Mouse (Mus musculus): ENCODE measurements around the gene Il2. TPM values are rescaled to one million over a fixed set of nuclear protein-coding genes. Genes with fewer than 3 reads are reported as not detected.

The Il2 gene
- polyA plus RNA-seq, 1 experiment from 2014 or later, result 0.29 TPM

DNA sequence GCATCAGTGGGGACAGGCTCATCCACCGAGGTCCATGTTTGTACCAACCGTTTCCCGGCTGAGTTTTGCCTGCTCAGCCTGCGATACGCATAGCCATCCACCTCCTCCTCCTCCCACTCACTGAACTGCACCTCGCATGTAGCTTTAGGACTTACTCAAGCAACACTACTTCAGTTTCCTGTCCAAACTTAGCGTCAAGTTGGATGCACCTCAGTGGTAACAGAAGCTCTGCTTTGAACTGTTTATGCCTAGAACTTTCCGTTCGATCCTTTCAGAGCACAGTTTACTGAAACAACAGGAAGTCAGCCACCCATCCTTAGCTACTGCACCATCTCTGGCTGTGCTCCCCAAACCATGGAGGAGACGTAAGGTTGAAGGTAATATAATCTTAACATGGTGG, 26.5 kb upstream of the Il2 start:
- no peak overlapping the region for H3K27ac ChIP-seq (ENCODE audit: low read depth, low read length)
- 82% methylated on average over 10 of the region's 10 CpGs for WGBS (ENCODE audit: insufficient replicate concordance)
- no peaks in the 10 kb centered on the region for H3K9me3 ChIP-seq (replicated peaks; ENCODE audit: control insufficient read depth, low read length)
- H3K4me1 ChIP-seq (ENCODE audit: control insufficient read depth, insufficient read depth, low read length), result peaks cover 8% of the 10 kb centered on the region; the same call in 1 of the 2 replicates
- no peaks in the 10 kb centered on the region for H3K36me3 ChIP-seq (ENCODE audit: control insufficient read depth, insufficient read depth, low read length)
- no peak overlapping the region for H3K4me2 ChIP-seq
- no peak overlapping the region for H3K4me3 ChIP-seq (ENCODE audit: low read depth, low read length)
- H3K27me3 ChIP-seq (ENCODE audit: control insufficient read depth, insufficient read depth, low read length), result no peaks in the 10 kb centered on the region
- no peak for ATAC-seq (replicated peaks; ENCODE audit: insufficient number of reproducible peaks, low FRiP score, low TSS enrichment)
- no peak overlapping the region for H3K9ac ChIP-seq (ENCODE audit: low read depth, low read length)

DNA sequence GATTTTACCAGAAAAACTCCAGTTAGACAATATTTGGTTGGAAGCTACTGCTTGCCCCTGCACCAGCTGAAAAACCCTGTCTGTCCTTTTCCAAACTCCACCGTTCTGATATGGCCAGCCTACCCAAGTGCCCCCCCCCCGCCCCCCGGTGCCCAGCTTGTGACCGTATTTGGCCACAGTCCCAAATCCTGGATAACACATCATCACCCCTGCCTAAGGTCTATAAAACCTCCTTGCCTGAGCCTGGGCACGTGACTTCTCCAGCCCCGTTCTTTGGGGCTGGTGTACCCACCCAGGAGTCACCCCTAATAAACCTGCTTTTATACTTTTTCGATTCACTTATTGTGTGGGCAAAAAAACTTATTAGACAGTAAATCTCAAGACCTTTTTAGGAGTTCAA, 21.1 kb upstream of the Il2 start:
- Histone ChIP-seq H3K27ac (ENCODE audit: low read depth, low read length) (no peak overlapping the region), H3K9ac (ENCODE audit: low read depth, low read length) (no peak overlapping the region), H3K4me2 (peak overlapping the region; percentile 24; the same call in 1 of the 2 replicates), H3K27me3 (ENCODE audit: control insufficient read depth, insufficient read depth, low read length) (no peaks in the 10 kb centered on the region), H3K36me3 (ENCODE audit: control insufficient read depth, insufficient read depth, low read length) (no peaks in the 10 kb centered on the region), H3K9me3 (replicated peaks; ENCODE audit: control insufficient read depth, low read length) (no peaks in the 10 kb centered on the region), H3K4me1 (ENCODE audit: control insufficient read depth, insufficient read depth, low read length) (peaks cover 3% of the 10 kb centered on the region), H3K4me3 (ENCODE audit: low read depth, low read length) (no peak overlapping the region)
- WGBS (ENCODE audit: insufficient replicate concordance), result 70% methylated on average over 7 of the region's 7 CpGs
- ATAC-seq (replicated peaks; ENCODE audit: insufficient number of reproducible peaks, low FRiP score, low TSS enrichment), result no peak

DNA sequence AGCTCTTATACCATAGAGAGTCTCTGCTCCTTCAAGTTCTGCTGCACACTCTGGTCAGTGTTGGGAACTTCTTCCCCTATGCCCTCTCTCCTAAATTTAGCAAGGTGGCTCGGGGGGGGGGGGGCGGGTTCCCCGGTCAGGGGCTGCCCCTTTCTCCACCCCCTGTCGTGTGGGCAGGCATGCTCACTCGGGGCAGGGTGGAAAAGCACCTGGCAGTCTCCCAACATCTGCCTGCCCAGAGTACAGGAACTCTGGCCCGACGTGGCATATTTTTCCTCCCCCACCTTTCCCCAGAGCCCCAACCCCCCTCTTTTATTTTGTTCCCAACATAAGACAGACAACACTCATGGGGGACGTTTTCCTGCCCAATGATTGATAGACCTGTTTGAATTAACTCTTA, 20.6 kb upstream of the Il2 start:
- WGBS (ENCODE audit: insufficient replicate concordance), result 27% methylated on average over 8 of the region's 8 CpGs
- no peaks in the 10 kb centered on the region for H3K9me3 ChIP-seq (replicated peaks; ENCODE audit: control insufficient read depth, low read length)
- H3K4me2 ChIP-seq, result peak overlapping the region; percentile 24; the same call in 1 of the 2 replicates
- no peak overlapping the region for H3K27ac ChIP-seq (ENCODE audit: low read depth, low read length)
- no peak overlapping the region for H3K4me3 ChIP-seq (ENCODE audit: low read depth, low read length)
- no peak overlapping the region for H3K9ac ChIP-seq (ENCODE audit: low read depth, low read length)
- ATAC-seq (replicated peaks; ENCODE audit: insufficient number of reproducible peaks, low FRiP score, low TSS enrichment), result no peak
- H3K27me3 ChIP-seq (ENCODE audit: control insufficient read depth, insufficient read depth, low read length), result no peaks in the 10 kb centered on the region
- H3K4me1 ChIP-seq (ENCODE audit: control insufficient read depth, insufficient read depth, low read length), result peaks cover 3% of the 10 kb centered on the region
- no peaks in the 10 kb centered on the region for H3K36me3 ChIP-seq (ENCODE audit: control insufficient read depth, insufficient read depth, low read length)

DNA sequence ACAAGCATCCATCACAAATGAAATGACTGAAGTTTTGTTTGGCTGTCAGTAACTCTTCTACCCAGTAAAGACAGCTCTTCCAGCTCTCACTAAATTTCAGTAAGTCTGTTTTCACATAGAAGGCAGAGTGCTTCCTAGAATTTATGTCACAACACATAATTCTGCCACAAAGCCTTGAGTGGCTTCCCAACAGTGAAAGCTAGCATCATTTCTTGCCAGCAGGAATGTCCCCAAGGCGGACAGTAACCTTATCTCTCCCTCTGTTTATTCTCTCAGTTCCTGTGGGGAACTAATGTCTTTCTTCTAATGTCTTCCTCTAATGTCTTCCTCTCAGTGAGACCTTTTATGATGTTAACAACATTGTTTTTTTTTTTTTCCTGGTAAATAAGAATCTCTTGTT, 19.2 kb upstream of the Il2 start:
- Histone ChIP-seq H3K4me3 (ENCODE audit: low read depth, low read length) (no peak overlapping the region), H3K9me3 (replicated peaks; ENCODE audit: control insufficient read depth, low read length) (no peaks in the 10 kb centered on the region), H3K4me2 (no peak overlapping the region), H3K36me3 (ENCODE audit: control insufficient read depth, insufficient read depth, low read length) (no peaks in the 10 kb centered on the region), H3K9ac (ENCODE audit: low read depth, low read length) (no peak overlapping the region), H3K27me3 (ENCODE audit: control insufficient read depth, insufficient read depth, low read length) (no peaks in the 10 kb centered on the region), H3K27ac (ENCODE audit: low read depth, low read length) (no peak overlapping the region), H3K4me1 (ENCODE audit: control insufficient read depth, insufficient read depth, low read length) (peaks cover 3% of the 10 kb centered on the region)
- WGBS (ENCODE audit: insufficient replicate concordance), result 50% methylated on average over 1 of the region's 1 CpGs
- ATAC-seq (replicated peaks; ENCODE audit: insufficient number of reproducible peaks, low FRiP score, low TSS enrichment), result no peak

DNA sequence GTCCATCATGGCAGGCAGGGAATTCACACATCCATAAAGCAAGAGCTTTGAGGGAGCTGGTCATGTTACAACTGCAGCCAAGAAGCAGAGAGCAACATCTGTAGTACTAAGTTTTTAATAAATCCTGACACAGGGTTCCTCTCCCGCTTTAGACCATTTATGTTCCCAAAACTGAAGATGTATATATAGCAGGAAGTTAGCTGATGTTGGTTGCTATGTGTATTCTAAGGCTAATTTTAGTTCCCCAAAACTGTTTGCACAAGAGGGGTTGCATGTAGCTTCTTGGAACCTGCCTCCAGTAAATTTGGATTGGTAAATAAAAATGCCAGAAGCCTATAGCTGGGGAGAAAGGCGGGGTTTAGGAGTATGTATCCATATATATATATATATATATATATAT, 16.1 kb upstream of the Il2 start:
- H3K9me3 ChIP-seq (replicated peaks; ENCODE audit: control insufficient read depth, low read length), result no peaks in the 10 kb centered on the region
- WGBS (ENCODE audit: insufficient replicate concordance), result 74% methylated on average over 2 of the region's 2 CpGs
- H3K9ac ChIP-seq (ENCODE audit: low read depth, low read length), result no peak overlapping the region
- H3K4me3 ChIP-seq (ENCODE audit: low read depth, low read length), result no peak overlapping the region
- no peak overlapping the region for H3K27ac ChIP-seq (ENCODE audit: low read depth, low read length)
- H3K27me3 ChIP-seq (ENCODE audit: control insufficient read depth, insufficient read depth, low read length), result no peaks in the 10 kb centered on the region
- no peaks in the 10 kb centered on the region for H3K36me3 ChIP-seq (ENCODE audit: control insufficient read depth, insufficient read depth, low read length)
- peaks cover under 1% of the 10 kb centered on the region for H3K4me1 ChIP-seq (ENCODE audit: control insufficient read depth, insufficient read depth, low read length)
- ATAC-seq (replicated peaks; ENCODE audit: insufficient number of reproducible peaks, low FRiP score, low TSS enrichment), result no peak
- H3K4me2 ChIP-seq, result no peak overlapping the region

DNA sequence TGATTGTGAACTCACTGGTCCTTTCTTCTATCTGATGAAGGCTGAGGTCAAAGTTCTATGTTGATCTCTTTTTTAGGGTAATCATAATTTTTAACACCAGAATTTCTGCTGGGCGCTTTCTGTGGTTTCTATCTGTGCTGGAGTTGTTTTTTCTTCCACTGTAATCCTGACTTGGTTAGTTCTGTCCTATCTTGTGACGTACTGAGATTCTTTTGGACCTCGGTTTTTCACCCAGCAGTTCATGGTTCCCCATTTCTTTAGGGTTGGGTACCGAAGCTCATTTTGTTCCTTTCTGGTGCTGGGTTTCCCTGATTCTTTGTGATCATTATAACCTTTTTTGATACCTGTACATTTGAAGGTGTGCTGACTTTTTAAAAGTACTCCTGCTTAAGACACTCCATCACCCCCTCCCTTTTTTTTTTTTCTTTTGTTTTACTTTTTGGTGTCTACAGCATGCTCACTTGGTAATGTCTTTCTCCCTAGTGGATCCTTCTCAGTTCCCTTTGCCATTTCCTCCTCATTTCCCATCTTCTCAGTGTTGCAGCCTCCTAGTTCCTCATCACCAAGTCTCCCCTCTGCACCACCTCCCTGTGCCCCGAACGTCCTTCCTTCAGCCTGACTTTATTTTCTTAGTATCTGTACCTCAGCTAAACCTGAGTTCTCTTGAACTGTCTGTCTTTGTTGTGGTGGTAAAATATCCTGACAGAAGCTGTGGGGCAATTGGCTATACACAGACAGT, 14.6 kb upstream of the Il2 start:
- no peak for ATAC-seq (replicated peaks; ENCODE audit: insufficient number of reproducible peaks, low FRiP score, low TSS enrichment)
- no peak overlapping the region for H3K4me2 ChIP-seq
- H3K27ac ChIP-seq (ENCODE audit: low read depth, low read length), result no peak overlapping the region
- H3K27me3 ChIP-seq (ENCODE audit: control insufficient read depth, insufficient read depth, low read length), result no peaks in the 10 kb centered on the region
- H3K36me3 ChIP-seq (ENCODE audit: control insufficient read depth, insufficient read depth, low read length), result no peaks in the 10 kb centered on the region
- WGBS (ENCODE audit: insufficient replicate concordance), result 83% methylated on average over 6 of the region's 6 CpGs
- H3K9me3 ChIP-seq (replicated peaks; ENCODE audit: control insufficient read depth, low read length), result no peaks in the 10 kb centered on the region
- H3K4me3 ChIP-seq (ENCODE audit: low read depth, low read length), result no peak overlapping the region
- H3K9ac ChIP-seq (ENCODE audit: low read depth, low read length), result no peak overlapping the region
- H3K4me1 ChIP-seq (ENCODE audit: control insufficient read depth, insufficient read depth, low read length), result no peaks in the 10 kb centered on the region

DNA sequence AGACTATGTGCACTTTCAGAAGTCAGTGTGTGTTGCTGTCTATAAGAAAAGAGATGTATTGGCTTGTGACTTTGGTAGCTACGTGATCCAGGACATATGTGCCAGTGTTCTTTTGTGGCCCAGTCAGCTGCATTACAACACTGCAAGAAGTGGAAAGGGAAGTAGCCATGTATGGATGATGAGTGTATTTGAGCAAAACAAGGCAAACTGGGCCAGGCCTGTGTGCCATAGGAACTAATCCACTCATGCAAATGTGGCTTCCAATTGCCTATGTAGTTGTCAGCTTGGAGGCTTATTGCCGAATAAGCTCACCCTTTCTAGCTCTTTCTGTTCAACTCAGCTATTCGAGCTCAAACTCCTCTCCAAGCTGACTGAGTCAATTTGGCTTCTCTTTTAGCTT, 13.4 kb upstream of the Il2 start:
- 76% methylated on average over 3 of the region's 3 CpGs for WGBS (ENCODE audit: insufficient replicate concordance)
- Histone ChIP-seq H3K27ac (ENCODE audit: low read depth, low read length) (no peak overlapping the region), H3K27me3 (ENCODE audit: control insufficient read depth, insufficient read depth, low read length) (no peaks in the 10 kb centered on the region), H3K36me3 (ENCODE audit: control insufficient read depth, insufficient read depth, low read length) (no peaks in the 10 kb centered on the region), H3K9ac (ENCODE audit: low read depth, low read length) (no peak overlapping the region), H3K4me1 (ENCODE audit: control insufficient read depth, insufficient read depth, low read length) (no peaks in the 10 kb centered on the region), H3K9me3 (replicated peaks; ENCODE audit: control insufficient read depth, low read length) (no peaks in the 10 kb centered on the region), H3K4me2 (no peak overlapping the region), H3K4me3 (ENCODE audit: low read depth, low read length) (no peak overlapping the region)
- ATAC-seq (replicated peaks; ENCODE audit: insufficient number of reproducible peaks, low FRiP score, low TSS enrichment), result no peak

DNA sequence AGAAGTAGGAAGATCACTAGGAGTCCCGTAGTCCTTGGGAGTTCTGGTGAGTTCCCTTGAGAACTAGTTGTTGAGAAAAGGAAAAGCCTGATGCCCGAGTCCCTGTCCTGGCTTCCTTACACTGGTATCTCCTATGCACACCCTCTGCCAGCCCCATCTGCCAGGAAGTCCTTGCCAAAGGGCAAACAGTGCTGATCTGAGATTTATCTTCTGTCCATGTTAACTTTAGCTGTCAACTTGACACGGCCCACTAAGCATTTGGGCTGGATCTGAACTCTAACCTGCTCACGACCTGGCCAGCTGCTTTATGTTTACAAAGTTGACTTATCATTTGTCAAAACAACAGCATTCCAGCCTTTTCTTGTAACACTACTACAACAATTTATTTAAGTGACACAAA, 11.5 kb upstream of the Il2 start:
- H3K27ac ChIP-seq (ENCODE audit: low read depth, low read length), result no peak overlapping the region
- no peaks in the 10 kb centered on the region for H3K36me3 ChIP-seq (ENCODE audit: control insufficient read depth, insufficient read depth, low read length)
- H3K4me1 ChIP-seq (ENCODE audit: control insufficient read depth, insufficient read depth, low read length), result no peaks in the 10 kb centered on the region
- no peaks in the 10 kb centered on the region for H3K9me3 ChIP-seq (replicated peaks; ENCODE audit: control insufficient read depth, low read length)
- WGBS (ENCODE audit: insufficient replicate concordance), result 45% methylated on average over 4 of the region's 4 CpGs
- H3K27me3 ChIP-seq (ENCODE audit: control insufficient read depth, insufficient read depth, low read length), result no peaks in the 10 kb centered on the region
- H3K4me3 ChIP-seq (ENCODE audit: low read depth, low read length), result no peak overlapping the region
- no peak overlapping the region for H3K9ac ChIP-seq (ENCODE audit: low read depth, low read length)
- no peak overlapping the region for H3K4me2 ChIP-seq
- no peak for ATAC-seq (replicated peaks; ENCODE audit: insufficient number of reproducible peaks, low FRiP score, low TSS enrichment)

DNA sequence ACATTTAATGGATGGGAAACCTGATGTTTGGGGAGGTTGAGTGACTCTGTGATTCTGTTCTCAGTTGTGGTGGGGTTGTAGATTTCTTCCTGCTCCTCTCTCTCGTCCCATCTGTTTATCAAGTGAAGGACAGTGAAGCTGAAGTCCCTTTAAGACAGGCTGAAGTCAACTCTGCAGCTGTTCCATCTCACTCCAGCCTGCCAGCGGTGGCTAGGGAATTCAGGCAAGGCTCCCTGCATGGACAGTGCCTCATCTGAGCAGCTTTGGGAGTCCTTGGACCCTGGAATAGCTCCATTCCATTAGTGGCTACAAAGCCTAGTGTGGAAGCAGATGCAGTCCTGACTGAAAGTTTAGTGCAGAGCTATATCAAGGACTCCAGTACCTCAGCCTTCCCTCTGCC, 3.3 kb upstream of the Il2 start:
- H3K36me3 ChIP-seq (ENCODE audit: control insufficient read depth, insufficient read depth, low read length), result no peaks in the 10 kb centered on the region
- 46% methylated on average over 2 of the region's 2 CpGs for WGBS (ENCODE audit: insufficient replicate concordance)
- H3K4me3 ChIP-seq (ENCODE audit: low read depth, low read length), result no peak overlapping the region
- H3K4me1 ChIP-seq (ENCODE audit: control insufficient read depth, insufficient read depth, low read length), result no peaks in the 10 kb centered on the region
- no peak overlapping the region for H3K9ac ChIP-seq (ENCODE audit: low read depth, low read length)
- H3K9me3 ChIP-seq (replicated peaks; ENCODE audit: control insufficient read depth, low read length), result no peaks in the 10 kb centered on the region
- H3K4me2 ChIP-seq, result no peak overlapping the region
- ATAC-seq (replicated peaks; ENCODE audit: insufficient number of reproducible peaks, low FRiP score, low TSS enrichment), result no peak
- H3K27ac ChIP-seq (ENCODE audit: low read depth, low read length), result no peak overlapping the region
- H3K27me3 ChIP-seq (ENCODE audit: control insufficient read depth, insufficient read depth, low read length), result no peaks in the 10 kb centered on the region
